Mouse (Mus musculus): Measurements from ENCODE around the gene Eif3i. TPM values are rescaled to one million over a fixed set of nuclear protein-coding genes. Genes with fewer than 3 reads are reported as not detected.

Gene Eif3i
- polyA plus RNA-seq, 1 experiment = 416 TPM

DNA sequence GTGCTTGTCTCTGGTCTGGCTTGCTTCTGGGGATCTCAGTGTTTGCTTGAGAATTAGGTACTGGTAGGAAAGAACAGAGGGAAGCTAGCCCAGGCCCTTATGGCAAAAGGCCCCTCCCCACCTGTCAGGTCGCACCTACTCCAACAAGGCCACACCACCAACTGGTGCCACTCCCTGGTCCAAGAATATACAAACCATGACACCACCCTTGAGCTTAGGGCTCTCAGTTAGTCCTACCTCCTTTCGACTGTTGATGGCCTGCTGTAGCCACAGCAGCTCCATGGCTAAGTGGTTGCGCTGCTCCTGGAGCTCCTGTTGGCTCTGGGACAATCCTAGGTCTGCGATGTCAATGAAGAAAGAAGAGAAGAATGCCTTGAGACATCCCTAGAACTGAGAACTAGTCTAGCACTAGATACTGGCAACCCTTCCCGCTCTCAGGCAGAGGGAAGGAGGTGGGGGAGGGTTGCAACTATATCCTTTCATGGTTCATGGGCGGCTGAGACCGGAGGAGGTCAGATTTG is 16.7 kb upstream of the Eif3i start:
- no peak overlapping the region for H3ac ChIP-seq (ENCODE audit: control insufficient read depth, insufficient read length, low read depth)
- H3K27me3 ChIP-seq (ENCODE audit: control insufficient read depth, insufficient read depth, insufficient read length) = no peaks in the 10 kb centered on the region
- peaks cover 4% of the 10 kb centered on the region for H3K79me3 ChIP-seq (ENCODE audit: low read depth)
- H3K79me2 ChIP-seq (ENCODE audit: control insufficient read depth, insufficient read depth) = peaks cover 8% of the 10 kb centered on the region
- TF ChIP-seq MYOG (IDR thresholded peaks at IDR 0.05; ENCODE audit: control insufficient read depth, extremely low read depth, insufficient read length) = no peak
- no peak for TF ChIP-seq CEBPB (IDR thresholded peaks at IDR 0.05; ENCODE audit: low read depth)
- no peak for TF ChIP-seq USF1 (IDR thresholded peaks at IDR 0.05; ENCODE audit: low read depth)
- no peak for TF ChIP-seq MAX (IDR thresholded peaks at IDR 0.05)
- TF ChIP-seq MYOD1 (IDR thresholded peaks at IDR 0.05; ENCODE audit: control insufficient read depth, insufficient read length, low read depth) = no peak
- no peak for TF ChIP-seq CTCF (IDR thresholded peaks at IDR 0.05; ENCODE audit: control insufficient read depth, insufficient read depth, insufficient read length)
- TF ChIP-seq FOSL1 (IDR thresholded peaks at IDR 0.05; ENCODE audit: insufficient read depth, low read length, poor library complexity, severe bottlenecking) = no peak
- no peak overlapping the region for H3K4me3 ChIP-seq (ENCODE audit: insufficient read depth, poor library complexity, severe bottlenecking)
- H3K36me3 ChIP-seq (ENCODE audit: control insufficient read depth, insufficient read depth) = peaks cover 12% of the 10 kb centered on the region

GRCm38 (mm10) chr4:129616631-129617030 is 16.2 kb upstream of the Eif3i start:
- Histone ChIP-seq H3K79me3 (ENCODE audit: low read depth) (peaks cover 4% of the 10 kb centered on the region), H3ac (ENCODE audit: control insufficient read depth, insufficient read length, low read depth) (no peak overlapping the region), H3K36me3 (ENCODE audit: control insufficient read depth, insufficient read depth) (peaks cover 12% of the 10 kb centered on the region), H3K4me3 (ENCODE audit: insufficient read depth, poor library complexity, severe bottlenecking) (no peak overlapping the region), H3K27me3 (ENCODE audit: control insufficient read depth, insufficient read depth, insufficient read length) (no peaks in the 10 kb centered on the region), H3K79me2 (ENCODE audit: control insufficient read depth, insufficient read depth) (peaks cover 8% of the 10 kb centered on the region)
- TF ChIP-seq MYOD1 (IDR thresholded peaks at IDR 0.05; ENCODE audit: control insufficient read depth, insufficient read length, low read depth) (no peak), USF1 (IDR thresholded peaks at IDR 0.05; ENCODE audit: low read depth) (no peak), CEBPB (IDR thresholded peaks at IDR 0.05; ENCODE audit: low read depth) (no peak), FOSL1 (IDR thresholded peaks at IDR 0.05; ENCODE audit: insufficient read depth, low read length, poor library complexity, severe bottlenecking) (no peak), MAX (IDR thresholded peaks at IDR 0.05) (no peak), CTCF (IDR thresholded peaks at IDR 0.05; ENCODE audit: control insufficient read depth, insufficient read depth, insufficient read length) (no peak), MYOG (IDR thresholded peaks at IDR 0.05; ENCODE audit: control insufficient read depth, extremely low read depth, insufficient read length) (no peak)

- no peak overlapping the region for H3K4me3 ChIP-seq (ENCODE audit: insufficient read depth, poor library complexity, severe bottlenecking)
- peaks cover 12% of the 10 kb centered on the region for H3K36me3 ChIP-seq (ENCODE audit: control insufficient read depth, insufficient read depth)
- H3K79me2 ChIP-seq (ENCODE audit: control insufficient read depth, insufficient read depth) = peaks cover 8% of the 10 kb centered on the region
- H3ac ChIP-seq (ENCODE audit: control insufficient read depth, insufficient read length, low read depth) = no peak overlapping the region
- peaks cover 4% of the 10 kb centered on the region for H3K79me3 ChIP-seq (ENCODE audit: low read depth)
- no peak for TF ChIP-seq MYOD1 (IDR thresholded peaks at IDR 0.05; ENCODE audit: control insufficient read depth, insufficient read length, low read depth)
- TF ChIP-seq CEBPB (IDR thresholded peaks at IDR 0.05; ENCODE audit: low read depth) = no peak
- TF ChIP-seq MAX (IDR thresholded peaks at IDR 0.05) = no peak
- TF ChIP-seq FOSL1 (IDR thresholded peaks at IDR 0.05; ENCODE audit: insufficient read depth, low read length, poor library complexity, severe bottlenecking) = no peak
- TF ChIP-seq MYOG (IDR thresholded peaks at IDR 0.05; ENCODE audit: control insufficient read depth, extremely low read depth, insufficient read length) = no peak
- no peak for TF ChIP-seq USF1 (IDR thresholded peaks at IDR 0.05; ENCODE audit: low read depth)
- no peak for TF ChIP-seq CTCF (IDR thresholded peaks at IDR 0.05; ENCODE audit: control insufficient read depth, insufficient read depth, insufficient read length)
- H3K27me3 ChIP-seq (ENCODE audit: control insufficient read depth, insufficient read depth, insufficient read length) = no peaks in the 10 kb centered on the region
Measured at GRCm38 (mm10) chr4:129615801-129616290, 15.4 kb upstream of the Eif3i start.

DNA sequence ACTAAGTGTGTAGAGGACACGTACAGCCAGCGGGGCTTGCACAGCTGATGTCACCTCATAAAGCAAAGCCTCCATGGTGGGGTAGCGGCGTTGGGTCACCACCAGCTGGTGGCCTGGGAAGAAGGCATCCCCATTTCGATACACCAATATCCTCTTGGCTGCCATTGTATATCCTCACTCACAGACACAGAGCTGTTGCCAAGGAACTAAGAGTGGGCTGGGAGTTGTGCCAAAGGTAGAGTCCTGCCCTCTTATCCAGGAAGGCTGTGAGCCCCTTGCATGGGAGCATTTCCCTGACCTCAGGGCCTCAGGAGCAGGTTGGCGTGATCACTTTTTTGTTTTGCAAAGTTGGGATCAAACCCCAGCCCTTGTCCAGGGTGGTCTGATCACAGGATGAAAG is 13.6 kb upstream of the Eif3i start, which contains the start of gene Dcdc2b:
Dcdc2b (minus strand) TSS at position 165 of the 400 bp plus-strand sequence.
- H3ac ChIP-seq (ENCODE audit: control insufficient read depth, insufficient read length, low read depth) = no peak within 1 kb of the TSS
- peaks cover 14% of the 10 kb centered on the region for H3K36me3 ChIP-seq (ENCODE audit: control insufficient read depth, insufficient read depth)
- no peak within 1 kb of the TSS for H3K4me3 ChIP-seq (ENCODE audit: insufficient read depth, poor library complexity, severe bottlenecking)
- TF ChIP-seq CEBPB (IDR thresholded peaks at IDR 0.05; ENCODE audit: low read depth) (no peak), CTCF (IDR thresholded peaks at IDR 0.05; ENCODE audit: control insufficient read depth, insufficient read depth, insufficient read length) (no peak), MYOG (IDR thresholded peaks at IDR 0.05; ENCODE audit: control insufficient read depth, extremely low read depth, insufficient read length) (no peak)
- no peaks in the 10 kb centered on the region for H3K27me3 ChIP-seq (ENCODE audit: control insufficient read depth, insufficient read depth, insufficient read length)
- H3K79me3 ChIP-seq (ENCODE audit: low read depth) = peaks cover 4% of the 10 kb centered on the region
- H3K79me2 ChIP-seq (ENCODE audit: control insufficient read depth, insufficient read depth) = peaks cover 8% of the 10 kb centered on the region

- TF ChIP-seq MYOD1 (IDR thresholded peaks at IDR 0.05; ENCODE audit: control insufficient read depth, insufficient read length, low read depth) (no peak), USF1 (IDR thresholded peaks at IDR 0.05; ENCODE audit: low read depth) (no peak), MAX (IDR thresholded peaks at IDR 0.05) (no peak), MYOG (IDR thresholded peaks at IDR 0.05; ENCODE audit: control insufficient read depth, extremely low read depth, insufficient read length) (no peak), CEBPB (IDR thresholded peaks at IDR 0.05; ENCODE audit: low read depth) (no peak), FOSL1 (IDR thresholded peaks at IDR 0.05; ENCODE audit: insufficient read depth, low read length, poor library complexity, severe bottlenecking) (no peak), CTCF (IDR thresholded peaks at IDR 0.05; ENCODE audit: control insufficient read depth, insufficient read depth, insufficient read length) (no peak)
Measured at GRCm38 (mm10) chr4:129610472-129610871, 10.0 kb upstream of the Eif3i start.

DNA sequence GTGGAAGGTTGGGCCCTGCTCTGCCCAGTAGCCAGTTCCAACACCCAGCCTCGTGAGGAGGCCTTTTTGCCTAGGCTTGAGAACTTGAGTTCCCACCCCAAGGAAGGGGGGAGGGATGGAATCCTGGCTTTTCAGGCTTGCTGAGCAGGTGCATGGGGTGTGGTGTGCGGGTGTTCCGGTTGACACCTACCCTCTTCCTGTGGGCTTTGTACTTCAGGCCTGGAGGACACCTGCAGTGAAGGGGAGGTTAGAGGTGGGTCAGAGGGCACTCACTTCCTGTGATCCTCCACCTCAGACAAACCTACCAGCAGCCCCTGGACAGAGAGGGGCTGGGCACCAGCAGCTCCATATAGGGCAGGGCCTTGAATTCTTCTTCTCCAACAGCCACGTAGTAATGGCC is 9.6 kb upstream of the Eif3i start:
- TF ChIP-seq CEBPB (IDR thresholded peaks at IDR 0.05; ENCODE audit: low read depth) (no peak), MAX (IDR thresholded peaks at IDR 0.05) (no peak), MYOD1 (IDR thresholded peaks at IDR 0.05; ENCODE audit: control insufficient read depth, insufficient read length, low read depth) (no peak), FOSL1 (IDR thresholded peaks at IDR 0.05; ENCODE audit: insufficient read depth, low read length, poor library complexity, severe bottlenecking) (no peak), MYOG (IDR thresholded peaks at IDR 0.05; ENCODE audit: control insufficient read depth, extremely low read depth, insufficient read length) (no peak)
- peaks cover 2% of the 10 kb centered on the region for H3K79me2 ChIP-seq (ENCODE audit: control insufficient read depth, insufficient read depth)
- peaks cover 35% of the 10 kb centered on the region for H3K36me3 ChIP-seq (ENCODE audit: control insufficient read depth, insufficient read depth)
- no peak overlapping the region for H3ac ChIP-seq (ENCODE audit: control insufficient read depth, insufficient read length, low read depth)
- H3K27me3 ChIP-seq (ENCODE audit: control insufficient read depth, insufficient read depth, insufficient read length) = no peaks in the 10 kb centered on the region
- H3K79me3 ChIP-seq (ENCODE audit: low read depth) = no peaks in the 10 kb centered on the region
- no peak overlapping the region for H3K4me3 ChIP-seq (ENCODE audit: insufficient read depth, poor library complexity, severe bottlenecking)

More at GRCm38 (mm10) chr4:129610472-129610871, 10.0 kb upstream of the Eif3i start:
- H3ac ChIP-seq (ENCODE audit: control insufficient read depth, insufficient read length, low read depth) = no peak overlapping the region
- peaks cover 31% of the 10 kb centered on the region for H3K36me3 ChIP-seq (ENCODE audit: control insufficient read depth, insufficient read depth)
- no peaks in the 10 kb centered on the region for H3K27me3 ChIP-seq (ENCODE audit: control insufficient read depth, insufficient read depth, insufficient read length)
- no peaks in the 10 kb centered on the region for H3K79me2 ChIP-seq (ENCODE audit: control insufficient read depth, insufficient read depth)
- no peaks in the 10 kb centered on the region for H3K79me3 ChIP-seq (ENCODE audit: low read depth)
- no peak overlapping the region for H3K4me3 ChIP-seq (ENCODE audit: insufficient read depth, poor library complexity, severe bottlenecking)

All from C2C12 (cell line).